ENCODE assay signal across 29 mouse cellular contexts in the genomic region with DNA sequence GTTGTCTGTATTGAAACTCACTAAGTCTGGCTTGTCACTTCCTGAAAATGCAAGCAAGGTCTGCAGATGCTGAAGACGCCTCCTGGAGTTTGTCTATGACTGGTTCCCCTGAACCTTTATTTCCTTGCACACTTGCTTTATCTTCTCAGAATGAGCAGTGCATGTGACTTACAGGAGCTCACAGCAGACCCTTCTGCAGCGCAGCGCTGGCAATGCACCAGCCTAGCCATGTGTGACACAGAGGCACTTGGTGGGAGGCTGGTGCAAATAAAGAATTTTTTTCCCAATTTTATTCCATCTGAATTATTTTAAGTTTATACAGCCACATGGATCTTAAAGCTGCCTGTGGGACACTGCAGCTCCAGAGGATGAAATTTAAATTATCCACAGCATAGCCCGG. TPM values are rescaled to one million over a fixed set of nuclear protein-coding genes. Genes with fewer than 3 reads are reported as not detected.
A peak's percentile ranks its signal among the peaks of the same experiment; 100 is the strongest.
DNase-seq lines count a peak whose midpoint lies in the region; ATAC-seq and TF ChIP-seq lines count a peak whose summit lies in the region.
"Had no signal": no experiment of that assay in that cellular context is flagged by ENCODE, and none has a peak within 500 bp of the region (broad histone marks: within the 10 kb centered on the region; RNA-seq: fewer than 3 reads in every experiment).

No protein-coding gene starts in this region.

- no peak for ATAC-seq in midbrain, postnatal 0 days (ENCODE audit: low FRiP score)
- no peak for ATAC-seq in midbrain, embryonic 15.5 days (replicated peaks)
- ATAC-seq in neural tube, embryonic 14.5 days (ENCODE audit: low read depth), result peak; percentile 50; the same call in 1 of the 2 replicates
- no peak for ATAC-seq in forebrain, postnatal 0 days
- ATAC-seq: intestine, embryonic 15.5 days had no signal

- H3K4me2 ChIP-seq in midbrain, postnatal 0 days (ENCODE audit: low read depth, low read length, poor library complexity, severe bottlenecking), result no peak overlapping the region
- no peak overlapping the region for H3K4me2 ChIP-seq in midbrain, embryonic 15.5 days
- H3K4me2 ChIP-seq in neural tube, embryonic 14.5 days (ENCODE audit: low read depth, low read length), result no peak overlapping the region
- H3K4me2 ChIP-seq in forebrain, postnatal 0 days (ENCODE audit: low read depth), result no peak overlapping the region
- H3K4me2 ChIP-seq: embryonic facial prominence, embryonic 13.5 days; forebrain, embryonic 12.5 days; heart, embryonic 11.5 days; hindbrain, embryonic 15.5 days; intestine, embryonic 15.5 days; liver, embryonic 13.5 days had no signal

- intact Hi-C loops in heart, postnatal 25 days (cut with DNase I), result no loop called here

- no peaks in the 10 kb centered on the region for H3K9me3 ChIP-seq in midbrain, postnatal 0 days (ENCODE audit: low read length)
- no peaks in the 10 kb centered on the region for H3K9me3 ChIP-seq in midbrain, embryonic 15.5 days
- H3K9me3 ChIP-seq in neural tube, embryonic 14.5 days (ENCODE audit: control insufficient read depth, low read length), result no peaks in the 10 kb centered on the region
- no peaks in the 10 kb centered on the region for H3K9me3 ChIP-seq in forebrain, postnatal 0 days (ENCODE audit: low read length)
- H3K9me3 ChIP-seq: embryonic facial prominence, embryonic 13.5 days; forebrain, embryonic 12.5 days; hindbrain, embryonic 15.5 days; intestine, embryonic 15.5 days; liver, embryonic 13.5 days had no signal

- no peaks in the 10 kb centered on the region for H3K27me3 ChIP-seq in midbrain, postnatal 0 days (ENCODE audit: insufficient read depth, low read length)
- no peaks in the 10 kb centered on the region for H3K27me3 ChIP-seq in midbrain, embryonic 15.5 days (replicated peaks)
- H3K27me3 ChIP-seq in neural tube, embryonic 14.5 days (ENCODE audit: control insufficient read depth, insufficient read depth, low read length), result no peaks in the 10 kb centered on the region
- no peaks in the 10 kb centered on the region for H3K27me3 ChIP-seq in forebrain, postnatal 0 days (ENCODE audit: insufficient read depth, low read length)
- H3K27me3 ChIP-seq: embryonic facial prominence, embryonic 13.5 days; forebrain, embryonic 12.5 days; hindbrain, embryonic 15.5 days; intestine, embryonic 15.5 days; liver, embryonic 13.5 days had no signal

- TF ChIP-seq CTCF in midbrain, postnatal 0 days (IDR thresholded peaks at IDR 0.05), result no peak
- TF ChIP-seq CTCF in forebrain, postnatal 0 days (IDR thresholded peaks at IDR 0.05; ENCODE audit: low read depth), result no peak

- no peak overlapping the region for H3K9ac ChIP-seq in midbrain, postnatal 0 days (replicated peaks; ENCODE audit: low read length, poor library complexity, severe bottlenecking)
- H3K9ac ChIP-seq in midbrain, embryonic 15.5 days, result no peak overlapping the region
- no peak overlapping the region for H3K9ac ChIP-seq in neural tube, embryonic 14.5 days (replicated peaks; ENCODE audit: low read depth, low read length)
- no peak overlapping the region for H3K9ac ChIP-seq in forebrain, postnatal 0 days
- H3K9ac ChIP-seq: embryonic facial prominence, embryonic 13.5 days; forebrain, embryonic 12.5 days; hindbrain, embryonic 15.5 days; intestine, embryonic 15.5 days; liver, embryonic 13.5 days had no signal

- no peak overlapping the region for H3K27ac ChIP-seq in midbrain, postnatal 0 days (ENCODE audit: low read depth, low read length)
- no peak overlapping the region; the same call in 1 of the 2 replicates for H3K27ac ChIP-seq in midbrain, embryonic 15.5 days
- no peak overlapping the region for H3K27ac ChIP-seq in neural tube, embryonic 14.5 days (ENCODE audit: low read depth, low read length)
- H3K27ac ChIP-seq in forebrain, postnatal 0 days (ENCODE audit: low read depth, low read length), result no peak overlapping the region
- H3K27ac ChIP-seq: embryonic facial prominence, embryonic 13.5 days; forebrain, embryonic 12.5 days; hindbrain, embryonic 15.5 days; intestine, embryonic 15.5 days; kidney, postnatal 0 days; layer of hippocampus, adult 2 months; liver, embryonic 13.5 days; stomach, postnatal 0 days had no signal

- H3K4me1 ChIP-seq in midbrain, postnatal 0 days (ENCODE audit: insufficient read depth, low read length), result no peaks in the 10 kb centered on the region
- no peaks in the 10 kb centered on the region for H3K4me1 ChIP-seq in midbrain, embryonic 15.5 days
- H3K4me1 ChIP-seq in neural tube, embryonic 14.5 days (ENCODE audit: control insufficient read depth, insufficient read depth, low read length), result no peaks in the 10 kb centered on the region
- no peaks in the 10 kb centered on the region for H3K4me1 ChIP-seq in forebrain, postnatal 0 days (ENCODE audit: insufficient read depth)
- H3K4me1 ChIP-seq: forebrain, embryonic 12.5 days; intestine, embryonic 15.5 days; liver, embryonic 13.5 days had no signal

- peaks cover 6% of the 10 kb centered on the region; the same call in 1 of the 2 replicates for H3K36me3 ChIP-seq in midbrain, postnatal 0 days (ENCODE audit: insufficient read depth, low read length)
- no peaks in the 10 kb centered on the region for H3K36me3 ChIP-seq in midbrain, embryonic 15.5 days (replicated peaks)
- H3K36me3 ChIP-seq in neural tube, embryonic 14.5 days (ENCODE audit: control insufficient read depth, insufficient read depth, low read length), result no peaks in the 10 kb centered on the region
- no peaks in the 10 kb centered on the region for H3K36me3 ChIP-seq in forebrain, postnatal 0 days (ENCODE audit: insufficient read depth)
- H3K36me3 ChIP-seq: embryonic facial prominence, embryonic 13.5 days; forebrain, embryonic 12.5 days; hindbrain, embryonic 15.5 days; intestine, embryonic 15.5 days; liver, embryonic 13.5 days had no signal

- 71% methylated on average over 4 of the region's 4 CpGs for WGBS in midbrain, postnatal 0 days
- 76% methylated on average over 4 of the region's 4 CpGs for WGBS in midbrain, embryonic 15.5 days
- WGBS in neural tube, embryonic 14.5 days, result 65% methylated on average over 4 of the region's 4 CpGs
- 90% methylated on average over 4 of the region's 4 CpGs for WGBS in forebrain, postnatal 0 days

- peak; percentile 23 for DNase-seq in heart, adult 11 months
- DNase-seq in heart, postnatal 25 days (ENCODE audit: low spot score), result no peak
- DNase-seq in kidney, postnatal 10 days, result peak; percentile 19
- DNase-seq in kidney, adult 18-20 months, result no peak
- DNase-seq in midbrain, postnatal 0 days (ENCODE audit: low spot score), result peak; percentile 21
- DNase-seq in forebrain, postnatal 0 days, result no peak
- DNase-seq: adrenal gland, postnatal 25 days; cerebellum, adult 11 months; cerebellum, postnatal 36 days; embryo, embryonic 11 days; gastrocnemius, postnatal 10 days; heart, postnatal 10 days; liver, embryonic 13.5 days; lung, adult 2 months; lung, postnatal 14 days; retina, postnatal 1 day; thymus, adult 2 months; thymus, postnatal 4 days had no signal

- no peak overlapping the region for H3K4me3 ChIP-seq in midbrain, postnatal 0 days (ENCODE audit: low read depth, low read length)
- no peak overlapping the region for H3K4me3 ChIP-seq in midbrain, embryonic 15.5 days
- H3K4me3 ChIP-seq in neural tube, embryonic 14.5 days (ENCODE audit: low read depth, low read length), result no peak overlapping the region
- H3K4me3 ChIP-seq in forebrain, postnatal 0 days (ENCODE audit: low read depth, low read length), result no peak overlapping the region
- H3K4me3 ChIP-seq: embryonic facial prominence, embryonic 13.5 days; erythroblast, embryonic 14.5 days; forebrain, embryonic 12.5 days; hindbrain, embryonic 15.5 days; intestine, embryonic 15.5 days; layer of hippocampus, adult 2 months; liver, embryonic 13.5 days had no signal

RNA-seq across cellular contexts. Expression of gene Rin2, which starts 55.3 kb away (rescaled TPM):
- total RNA-seq in heart, postnatal 25 days (2021), result 10 to 100 TPM; 20.5 to 25.9 TPM
- total RNA-seq in midbrain, postnatal 0 days (2014; rRNA removed), result 18.0 and 19.5 TPM in 2 replicates
- polyA plus RNA-seq in midbrain, postnatal 0 days (2015; fragmentation: Nextera tagmentation; extraction: Ambion mirVana), result 10.5 and 10.6 TPM in 2 replicates
- polyA plus RNA-seq in midbrain, embryonic 15.5 days (2015; fragmentation: Nextera tagmentation; extraction: Ambion mirVana), result 19.3 and 21.1 TPM in 2 replicates
- polyA plus RNA-seq in neural tube, embryonic 14.5 days (2014; fragmentation: Nextera tagmentation; extraction: Ambion mirVana), result 11.4 and 18.4 TPM in 2 replicates
- 8.2 and 12.7 TPM in 2 replicates for total RNA-seq in forebrain, postnatal 0 days (2014; rRNA removed)
- polyA plus RNA-seq in forebrain, postnatal 0 days (2015; fragmentation: Nextera tagmentation; extraction: Ambion mirVana), result 6.9 and 9.9 TPM in 2 replicates

Comparison
In these comparisons a context has a peak if more than half of its experiments do, and no peak if none do; other contexts are left out.
1. DNase-seq: peak in heart, adult 11 months (single experiment), kidney, postnatal 10 days (single experiment) and midbrain, postnatal 0 days (single experiment); none in heart, postnatal 25 days (single experiment), kidney, adult 18-20 months (single experiment) and forebrain, postnatal 0 days (single experiment).